Mouse (Mus musculus) ES-Bruce4 (cell line): ENCODE measurements around the gene Kif14. TPM values are rescaled to one million over a fixed set of nuclear protein-coding genes. Genes with fewer than 3 reads are reported as not detected.
A peak's percentile ranks its signal among the peaks of the same experiment; 100 is the strongest.

Experiments used
- H3K27ac ChIP-seq: 2 replicates; pipeline ENCODE4 v1.5.1; 2012; ENCODE audit warnings: low read length, inconsistent platforms; ENCODE audit not compliant: insufficient read depth
- H3K27me3 ChIP-seq: 2 replicates; pipeline ENCODE4 v1.6.1; 2012; ENCODE audit warnings: mild to moderate bottlenecking, low read length, inconsistent platforms; ENCODE audit not compliant: control insufficient read depth, poor library complexity, insufficient read depth, severe bottlenecking
- H3K36me3 ChIP-seq: 2 replicates; pipeline ENCODE4 v1.6.1; 2012; ENCODE audit warnings: inconsistent platforms, mild to moderate bottlenecking, low read length, moderate library complexity; ENCODE audit not compliant: control insufficient read depth, poor library complexity, insufficient read depth, severe bottlenecking
- H3K4me1 ChIP-seq: one replicate; pipeline ENCODE4 v1.8.1; 2011; ENCODE audit warnings: low read length; ENCODE audit not compliant: control insufficient read depth, insufficient read depth
- H3K4me3 ChIP-seq: 2 replicates; pipeline ENCODE4 v1.5.1; 2011; ENCODE audit warnings: low read depth, mild to moderate bottlenecking, low read length
- H3K9ac ChIP-seq: 2 replicates; pipeline ENCODE4 v1.6.1; 2012; ENCODE audit warnings: low read depth, mild to moderate bottlenecking, inconsistent platforms; ENCODE audit not compliant: poor library complexity, severe bottlenecking
- H3K9me3 ChIP-seq: replicated peaks from 2 replicates; pipeline ENCODE4 v1.6.1; 2012; ENCODE audit warnings: mild to moderate bottlenecking, low read length, inconsistent platforms; ENCODE audit not compliant: control insufficient read depth, poor library complexity, insufficient read depth, severe bottlenecking
- CTCF ChIP-seq: IDR thresholded peaks from one replicate; pipeline ENCODE4 v1.8.1; 2011; ENCODE audit warnings: low read depth, low read length
- EP300 ChIP-seq: IDR thresholded peaks from 2 replicates; pipeline ENCODE4 v1.6.1; 2011; ENCODE audit warnings: low read depth, low read length; ENCODE audit not compliant: insufficient read depth
- POLR2A ChIP-seq: IDR thresholded peaks from one replicate; pipeline ENCODE4 v1.8.1; 2011; ENCODE audit warnings: low read length; ENCODE audit not compliant: insufficient read depth
- polyA plus RNA-seq: library from polyadenylated mRNA; stranded (reverse); fragments of >200 nt; gene quantifications from 2 replicates; pipeline ENCODE4 v1.2.4, GENCODE M21; 2011; ENCODE audit warnings: low read depth; ENCODE audit not compliant: missing spikeins, insufficient read depth, insufficient read length

The Kif14 gene
- 32.0 and 37.1 TPM in 2 replicates for polyA plus RNA-seq

DNA sequence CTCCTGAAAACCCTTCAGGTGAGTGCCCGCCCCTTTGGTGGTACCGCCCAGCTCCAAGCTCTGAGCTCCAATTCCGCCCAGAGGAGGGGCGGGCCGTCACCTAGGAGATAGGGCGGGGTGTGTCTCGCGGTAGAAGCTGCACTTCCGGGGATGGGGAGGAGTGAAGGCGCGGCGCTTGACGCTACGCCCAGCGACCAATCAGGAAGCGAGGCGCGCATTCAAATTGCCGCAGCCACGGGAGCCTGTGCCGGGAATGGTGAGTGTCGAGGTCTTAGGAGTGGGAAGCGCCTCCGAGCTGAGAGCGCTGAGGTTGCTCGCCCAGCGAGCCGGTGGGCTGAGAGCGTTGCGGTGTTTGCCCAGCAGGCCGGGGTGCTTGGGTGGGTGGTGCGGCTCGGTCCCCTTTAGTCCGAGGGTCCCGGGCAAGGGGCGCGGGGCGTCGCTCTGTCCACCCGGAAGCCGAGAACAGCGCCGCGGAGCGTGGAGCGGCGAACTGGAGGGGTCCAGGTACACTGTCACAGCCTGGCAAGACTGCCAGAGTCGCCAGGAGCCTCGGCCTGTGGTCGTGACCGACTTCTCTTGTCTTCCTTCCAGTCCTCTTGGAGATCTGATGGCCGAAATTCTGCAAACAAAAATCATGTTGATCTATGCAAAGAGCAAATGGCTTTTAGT lies at the start of gene Kif14:
Kif14 (plus strand) TSS at position 201 of the 669 bp plus-strand sequence.
- Histone ChIP-seq H3K4me1 (peaks cover 4% of the 10 kb centered on the region), H3K27ac (no peak within 1 kb of the TSS), H3K4me3 (peak within 1 kb of the TSS; percentile 76), H3K9ac (peak within 1 kb of the TSS; percentile 89), H3K36me3 (peaks cover 24% of the 10 kb centered on the region), H3K9me3 (no peaks in the 10 kb centered on the region), H3K27me3 (no peaks in the 10 kb centered on the region)
- no peak for TF ChIP-seq CTCF
- TF ChIP-seq POLR2A = peak; percentile 48
- 0 out of 2 replicates have a peak, but pooled peaks have one; percentile 7 for TF ChIP-seq EP300

DNA sequence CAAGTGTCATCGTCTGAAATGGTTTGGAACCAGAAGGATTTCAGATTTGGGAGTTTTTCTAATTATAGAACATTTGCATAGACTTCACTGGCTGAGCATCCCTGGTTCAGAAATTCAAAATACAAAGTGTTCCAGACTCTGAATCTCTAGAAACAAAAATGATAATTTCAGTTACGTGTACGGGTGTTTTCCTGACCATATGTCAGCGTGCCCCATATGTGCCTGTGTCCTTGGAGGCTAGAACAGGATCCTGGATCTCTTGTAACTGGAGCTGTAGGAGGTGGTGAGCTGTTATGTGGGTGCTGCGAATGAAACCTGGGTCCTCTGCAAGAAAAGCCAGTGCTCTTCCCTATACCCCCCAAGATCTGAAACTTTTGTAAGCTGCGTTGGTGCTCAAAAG lies 47.8 kb upstream of the Kif14 start:
- H3K36me3 ChIP-seq = peaks cover 9% of the 10 kb centered on the region
- TF ChIP-seq CTCF (no peak), EP300 (no peak), POLR2A (no peak)
- peaks cover 6% of the 10 kb centered on the region for H3K4me1 ChIP-seq
- H3K4me3 ChIP-seq = no peak overlapping the region
- H3K27me3 ChIP-seq = no peaks in the 10 kb centered on the region
- H3K9me3 ChIP-seq = no peaks in the 10 kb centered on the region
- H3K27ac ChIP-seq = no peak overlapping the region
- H3K9ac ChIP-seq = no peak overlapping the region

DNA sequence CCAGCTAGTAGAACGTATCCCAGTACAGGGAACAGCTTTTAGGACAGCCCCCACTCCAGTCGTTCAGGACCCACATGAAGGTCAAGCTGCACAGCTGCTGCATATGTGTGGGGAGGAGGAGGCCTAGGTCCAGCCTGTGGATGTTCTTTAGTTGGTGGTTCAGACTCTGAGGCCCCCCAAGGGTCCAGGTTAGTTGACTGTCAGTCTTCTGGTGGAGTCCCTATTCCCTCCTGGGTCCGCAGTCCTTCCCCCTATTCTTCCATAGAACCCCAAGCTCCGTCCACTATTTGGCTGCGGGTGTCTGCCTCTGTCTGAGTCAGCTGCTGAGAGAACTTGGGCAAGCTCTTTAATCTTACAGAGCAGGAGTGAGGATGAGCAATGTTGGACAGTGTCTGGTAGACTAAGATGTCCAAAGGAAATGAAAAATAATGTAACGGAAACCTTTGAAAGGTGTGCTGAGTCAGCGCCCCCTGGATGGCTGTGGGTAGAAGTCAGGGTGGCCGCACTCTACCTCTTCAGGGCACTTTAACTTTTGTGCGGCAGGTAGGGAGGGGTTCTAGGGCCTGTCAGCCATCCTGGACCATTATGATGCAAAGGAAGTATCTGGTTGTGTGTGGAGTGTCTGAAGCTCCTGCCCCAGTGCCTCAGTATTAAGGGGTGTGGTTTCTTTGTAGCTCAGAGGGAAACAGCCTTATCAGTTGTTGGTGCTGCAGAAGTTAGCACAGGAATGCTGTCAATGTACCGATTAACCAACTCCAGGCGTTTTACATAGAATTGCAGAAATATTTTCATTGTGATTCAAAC lies 38.8 kb upstream of the Kif14 start:
- H3K27me3 ChIP-seq = no peaks in the 10 kb centered on the region
- no peak overlapping the region for H3K4me3 ChIP-seq
- no peaks in the 10 kb centered on the region; the same call in 1 of the 2 replicates for H3K36me3 ChIP-seq
- no peak overlapping the region for H3K9ac ChIP-seq
- H3K4me1 ChIP-seq = peaks cover 4% of the 10 kb centered on the region
- TF ChIP-seq CTCF (peak; percentile 28), POLR2A (no peak), EP300 (peak; percentile 80; the same call in 1 of the 2 replicates)
- H3K27ac ChIP-seq = peak overlapping the region; percentile 66
- H3K9me3 ChIP-seq = no peaks in the 10 kb centered on the region

DNA sequence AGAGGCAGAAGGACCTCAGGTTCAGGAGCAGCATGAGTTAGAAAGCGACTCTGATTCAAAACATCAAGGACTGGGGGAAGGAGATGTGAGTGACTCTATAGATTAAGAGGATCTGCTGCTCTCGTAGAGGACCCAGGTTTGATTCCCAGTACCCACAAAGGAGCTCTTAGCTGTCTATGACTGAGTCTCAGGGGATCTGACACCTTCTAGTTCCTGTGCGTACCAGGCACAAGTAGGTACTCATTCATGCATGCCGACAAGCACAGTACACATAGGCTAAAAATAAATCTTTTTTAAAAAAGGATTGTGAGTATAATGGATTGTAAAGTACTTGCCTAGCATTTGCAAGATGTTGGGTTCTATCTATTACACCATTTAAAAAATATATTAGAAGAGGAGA lies 37.2 kb upstream of the Kif14 start:
- H3K4me3 ChIP-seq = no peak overlapping the region
- peaks cover 4% of the 10 kb centered on the region for H3K4me1 ChIP-seq
- TF ChIP-seq EP300 = no peak
- no peak for TF ChIP-seq POLR2A
- TF ChIP-seq CTCF = no peak
- H3K27me3 ChIP-seq = no peaks in the 10 kb centered on the region
- no peaks in the 10 kb centered on the region for H3K9me3 ChIP-seq
- no peak overlapping the region for H3K27ac ChIP-seq
- H3K36me3 ChIP-seq = peaks cover 4% of the 10 kb centered on the region
- no peak overlapping the region for H3K9ac ChIP-seq

DNA sequence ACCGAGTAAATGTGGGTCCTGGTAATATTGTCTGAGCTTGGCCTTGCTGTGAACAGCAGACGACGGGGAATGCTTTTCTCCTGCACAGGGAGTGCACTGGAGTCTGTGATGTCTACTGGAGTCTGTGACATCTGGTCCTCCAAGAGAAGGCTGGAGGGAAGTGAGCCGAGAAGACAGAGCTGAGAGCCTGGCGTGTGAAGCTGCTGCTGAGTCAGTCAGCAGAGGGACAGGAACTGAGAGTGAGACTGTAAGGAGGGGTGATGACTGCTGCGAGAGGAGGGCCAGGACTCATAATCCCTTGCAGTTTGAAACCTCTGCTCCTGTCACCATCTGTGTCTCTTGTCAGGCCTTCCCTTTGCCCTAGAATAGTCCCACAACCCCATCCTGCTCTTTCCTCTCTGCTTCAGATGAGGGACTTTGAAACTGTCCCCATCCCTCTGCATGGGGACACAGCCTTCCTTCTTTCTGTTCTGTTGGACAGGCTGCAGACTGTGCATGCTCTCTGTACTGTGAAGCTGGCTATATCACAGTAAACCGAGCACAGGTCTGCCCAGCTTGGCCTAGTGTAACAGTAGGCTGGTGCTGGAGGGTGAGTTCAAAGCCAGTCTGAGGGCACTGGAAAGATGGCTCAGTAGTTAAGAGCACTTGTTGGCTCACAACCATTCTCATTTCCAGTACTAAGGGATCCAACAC lies 35.9 kb upstream of the Kif14 start:
- TF ChIP-seq POLR2A (no peak), CTCF (no peak), EP300 (no peak)
- H3K4me1 ChIP-seq = peaks cover 4% of the 10 kb centered on the region
- peaks cover 9% of the 10 kb centered on the region for H3K36me3 ChIP-seq
- no peak overlapping the region for H3K27ac ChIP-seq
- no peaks in the 10 kb centered on the region for H3K9me3 ChIP-seq
- H3K9ac ChIP-seq = no peak overlapping the region
- H3K4me3 ChIP-seq = no peak overlapping the region
- H3K27me3 ChIP-seq = no peaks in the 10 kb centered on the region
